Mouse (Mus musculus): ENCODE data around the gene Serf2.

Gene Serf2

GRCm38 (mm10) chr2:121448739-121449535 is at the start of gene Serf2:
Gene Serf2 (plus strand): TSS chr2:121449195.
- peak; percentile 99 for DNase-seq

- no peak for DNase-seq
Observed at GRCm38 (mm10) chr2:121403296-121403695, 45.7 kb upstream of the Serf2 start.

GRCm38 (mm10) chr2:121408160-121408559 is 40.8 kb upstream of the Serf2 start:
- peak; percentile 14 to 50 for DNase-seq

- no peak for DNase-seq
Observed at GRCm38 (mm10) chr2:121412843-121413386, 36.1 kb upstream of the Serf2 start.

GRCm38 (mm10) chr2:121413387-121414042 is 35.5 kb upstream of the Serf2 start, which contains the start of the genes Pdia3 and Catsper2:
Gene Pdia3 (plus strand): TSS chr2:121413775.
Gene Catsper2 (minus strand): TSS chr2:121413792.
- DNase-seq: peak; percentile 97

- no peak for DNase-seq
Observed at GRCm38 (mm10) chr2:121414139-121414685, 34.8 kb upstream of the Serf2 start.

GRCm38 (mm10) chr2:121415103-121415502 is 33.9 kb upstream of the Serf2 start:
- DNase-seq: no peak

- no peak for DNase-seq
Observed at GRCm38 (mm10) chr2:121415591-121415990, 33.4 kb upstream of the Serf2 start.

- no peak for DNase-seq
Observed at GRCm38 (mm10) chr2:121416356-121416755, 32.6 kb upstream of the Serf2 start.

GRCm38 (mm10) chr2:121418476-121418875 is 30.5 kb upstream of the Serf2 start:
- no peak for DNase-seq

GRCm38 (mm10) chr2:121423166-121423565 is 25.8 kb upstream of the Serf2 start:
- DNase-seq: no peak

- DNase-seq: no peak
Observed at GRCm38 (mm10) chr2:121425890-121426289, 23.1 kb upstream of the Serf2 start.

- DNase-seq: no peak
Observed at GRCm38 (mm10) chr2:121434854-121435253, 14.1 kb upstream of the Serf2 start.

- DNase-seq: no peak
Observed at GRCm38 (mm10) chr2:121439746-121440145, 9.2 kb upstream of the Serf2 start.

- no peak for DNase-seq
Observed at GRCm38 (mm10) chr2:121440834-121441605, 8.0 kb upstream of the Serf2 start.

GRCm38 (mm10) chr2:121441800-121442199 is 7.2 kb upstream of the Serf2 start:
- DNase-seq: no peak

GRCm38 (mm10) chr2:121442259-121443067 is 6.5 kb upstream of the Serf2 start:
- peak; percentile 62 to 76 for DNase-seq

GRCm38 (mm10) chr2:121443068-121443349 is 6.0 kb upstream of the Serf2 start:
- no peak for DNase-seq

GRCm38 (mm10) chr2:121444178-121444577 is 4.8 kb upstream of the Serf2 start, which contains the start of gene Ell3:
Gene Ell3 (minus strand): TSS chr2:121444278.
- no peak for DNase-seq

- no peak for DNase-seq
Observed at GRCm38 (mm10) chr2:121445117-121445516, 3.9 kb upstream of the Serf2 start.

GRCm38 (mm10) chr2:121446506-121446905 is 2.5 kb upstream of the Serf2 start:
- no peak for DNase-seq

GRCm38 (mm10) chr2:121447006-121447405 is 2.0 kb upstream of the Serf2 start:
- DNase-seq: no peak
